Mouse (Mus musculus) hindbrain, embryonic 15.5 days (tissue): Measurements from ENCODE around the gene Slc35f5. TPM values are rescaled to one million over a fixed set of nuclear protein-coding genes. Genes with fewer than 3 reads are reported as not detected.
"Not testable (repeated sequence)": the region's sequence is repeated elsewhere in the genome, so short reads cannot be mapped to it uniquely, and the experiment has no call there.

Experiments
- ATAC-seq: fragments of 200-750 bp; cut with Nextera tagmentation; 2 replicates; pipeline ENCODE4 v1.8.0; 2017; ENCODE audit warnings: low read depth, moderate number of reproducible peaks, moderate TSS enrichment; ENCODE audit not compliant: low FRiP score
- H3K27ac ChIP-seq: fragments of 300-500 bp; sonication (generic); replicated peaks from 2 replicates; pipeline ENCODE4 v1.5.1; 2015; ENCODE audit warnings: mild to moderate bottlenecking, inconsistent platforms
- H3K27me3 ChIP-seq: fragments of 300-500 bp; sonication (generic); 2 replicates; pipeline ENCODE4 v1.6.1; 2015; ENCODE audit warnings: control low read depth, inconsistent platforms
- H3K36me3 ChIP-seq: fragments of 300-500 bp; sonication (generic); 2 replicates; pipeline ENCODE4 v1.6.1; 2015; ENCODE audit warnings: control low read depth, inconsistent platforms
- H3K4me1 ChIP-seq: fragments of 300-500 bp; sonication (generic); replicated peaks from 2 replicates; pipeline ENCODE4 v1.6.1; 2015; ENCODE audit warnings: control low read depth, inconsistent platforms
- H3K4me2 ChIP-seq: fragments of 300-500 bp; sonication (generic); 2 replicates; pipeline ENCODE4 v1.6.1; 2015; ENCODE audit warnings: moderate library complexity, mild to moderate bottlenecking, inconsistent platforms
- H3K4me3 ChIP-seq: fragments of 300-500 bp; sonication (generic); 2 replicates; pipeline ENCODE4 v1.5.1; 2015; ENCODE audit warnings: mild to moderate bottlenecking, inconsistent platforms
- H3K9ac ChIP-seq: fragments of 300-500 bp; sonication (generic); 2 replicates; pipeline ENCODE4 v1.6.1; 2015; ENCODE audit warnings: inconsistent platforms
- H3K9me3 ChIP-seq: fragments of 300-500 bp; sonication (generic); 2 replicates; pipeline ENCODE4 v1.6.1; 2016; ENCODE audit warnings: control low read depth, inconsistent platforms
- WGBS: fragments of 180-500 bp; shearing (Covaris S2); methylation state at CpG from one replicate; pipeline ENCODE4 v1.1.7; 2015; 5-methylcytosine and 5-hydroxymethylcytosine counted together
- polyA plus RNA-seq: library from polyadenylated mRNA; unstranded; fragments of >200 nt; fragmentation: Nextera tagmentation; extraction: Ambion mirVana; gene quantifications from 2 replicates; pipeline ENCODE4 v1.2.1, GENCODE M21; 2015

The Slc35f5 gene
- polyA plus RNA-seq, result 34.8 and 35.8 TPM in 2 replicates

DNA sequence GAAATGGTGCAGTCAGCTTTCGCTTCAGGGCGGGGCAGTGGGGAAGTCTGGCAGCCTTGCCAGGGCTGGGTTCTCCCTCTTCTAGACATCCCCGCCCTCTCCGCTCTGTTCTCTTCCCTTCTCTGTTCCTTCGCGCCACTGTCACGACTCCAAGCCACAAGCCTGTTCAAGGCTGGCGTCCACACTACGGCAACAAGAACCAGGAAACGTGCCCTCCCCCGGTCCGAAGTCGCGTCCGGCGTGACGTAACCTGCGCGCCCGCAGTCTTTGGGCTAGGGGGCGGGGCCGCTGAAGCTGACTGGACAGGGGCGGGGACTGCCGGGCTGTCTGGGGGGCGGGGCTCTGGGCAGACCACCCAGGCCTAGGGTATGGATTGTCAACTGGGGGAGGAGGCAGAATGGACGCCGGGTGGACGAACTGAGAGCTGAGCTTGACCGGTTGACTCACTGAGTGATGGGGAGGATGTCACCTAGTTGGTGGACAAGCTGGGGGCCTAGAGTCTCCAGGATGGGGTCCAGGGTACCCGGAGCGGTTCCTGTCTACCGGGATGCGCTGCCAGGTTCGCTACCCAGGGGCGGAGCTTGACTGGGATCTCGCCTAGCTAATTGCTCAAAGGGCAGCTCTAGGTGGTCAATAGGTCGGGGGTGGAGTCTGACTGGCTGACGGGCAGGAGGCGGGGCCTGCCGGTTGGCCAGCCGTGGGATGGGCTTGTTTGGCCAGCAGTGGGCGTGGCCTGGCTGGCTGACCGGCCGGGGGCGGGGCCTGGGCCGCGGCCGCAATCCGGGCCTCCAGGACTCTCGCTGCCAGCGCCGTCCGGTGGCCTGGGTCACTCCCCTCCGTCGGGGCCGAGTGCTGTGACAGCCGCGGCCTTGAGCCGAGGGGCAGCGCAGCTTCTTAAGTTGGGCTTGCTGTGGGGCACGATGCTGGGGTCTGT lies at the start of gene Slc35f5:
Gene Slc35f5 (plus strand): TSS at position 337 of the 934 bp plus-strand sequence.
- H3K36me3 ChIP-seq, result no peaks in the 10 kb centered on the region
- H3K27ac ChIP-seq, result peak within 1 kb of the TSS; percentile 97
- H3K4me3 ChIP-seq, result peak within 1 kb of the TSS; percentile 92
- ATAC-seq, result peak; percentile 97
- H3K9me3 ChIP-seq, result no peaks in the 10 kb centered on the region
- H3K9ac ChIP-seq, result peak within 1 kb of the TSS; percentile 92
- H3K4me1 ChIP-seq, result peaks cover 19% of the 10 kb centered on the region
- H3K4me2 ChIP-seq, result peak within 1 kb of the TSS; percentile 69
- no peaks in the 10 kb centered on the region for H3K27me3 ChIP-seq
- WGBS, result under 1% methylated on average over 60 of the region's 61 CpGs

DNA sequence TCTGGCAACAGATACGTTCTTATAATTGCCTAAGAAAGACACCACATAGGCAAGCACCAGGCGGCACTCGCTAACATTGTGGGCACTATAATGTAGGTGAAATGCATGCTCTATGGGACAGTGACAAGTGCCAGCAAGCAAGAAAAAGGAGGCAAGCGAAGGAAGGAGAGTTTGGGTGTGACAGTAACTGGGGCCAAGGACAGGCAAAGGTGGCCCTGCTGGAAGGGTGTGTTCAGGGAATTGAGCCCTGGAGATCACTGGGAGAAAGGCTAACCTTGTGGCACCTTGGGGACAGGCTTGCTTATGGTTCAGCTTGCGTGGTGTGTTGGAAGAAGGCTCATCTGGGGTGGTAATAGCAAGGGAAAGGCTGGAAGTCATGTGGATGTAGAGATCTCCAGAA lies 45.7 kb upstream of the Slc35f5 start:
- WGBS, result 84% methylated on average over 5 of the region's 5 CpGs
- Histone ChIP-seq H3K4me1 (no peaks in the 10 kb centered on the region), H3K27me3 (no peaks in the 10 kb centered on the region), H3K9me3 (no peaks in the 10 kb centered on the region), H3K27ac (no peak overlapping the region), H3K4me2 (no peak overlapping the region), H3K9ac (no peak overlapping the region), H3K4me3 (no peak overlapping the region), H3K36me3 (no peaks in the 10 kb centered on the region)
- ATAC-seq, result no peak

DNA sequence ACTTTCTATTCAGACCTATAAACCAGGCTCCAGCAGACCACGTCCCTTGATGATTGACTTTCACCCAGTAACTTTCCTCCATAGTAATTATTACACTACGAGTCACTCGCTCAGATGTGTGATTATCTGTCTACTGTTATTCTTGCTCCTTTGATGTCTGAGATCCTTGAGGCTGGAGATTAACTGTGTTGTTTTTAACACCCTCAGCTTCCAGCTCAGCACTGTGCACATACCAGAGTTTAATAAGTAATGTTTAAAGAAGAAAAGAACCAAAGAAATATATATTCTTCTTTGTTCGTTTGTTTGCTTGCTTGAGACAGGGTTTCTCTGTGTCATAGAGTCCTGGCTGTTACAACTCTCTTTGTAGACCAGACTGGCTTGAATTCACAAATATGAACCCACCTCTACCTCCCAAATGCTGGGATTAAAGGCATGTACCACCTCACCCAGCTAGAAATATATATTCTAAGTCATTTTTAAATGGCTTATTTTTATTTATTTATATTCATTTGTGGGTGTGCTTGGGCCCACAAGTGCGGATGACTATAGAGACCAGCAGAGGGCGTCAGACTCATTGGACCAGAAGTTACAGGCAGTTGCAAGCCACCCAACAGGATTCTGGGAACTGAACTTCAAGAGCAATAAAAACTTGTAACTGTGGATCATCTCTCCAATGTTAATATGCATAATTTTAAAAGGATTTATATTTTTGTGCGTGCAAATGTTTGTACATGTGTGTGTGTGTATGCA lies 43.3 kb upstream of the Slc35f5 start:
- no peak overlapping the region for H3K9ac ChIP-seq
- no peaks in the 10 kb centered on the region for H3K4me1 ChIP-seq
- no peak overlapping the region for H3K4me2 ChIP-seq
- WGBS, result 74% methylated on average over 7 of the region's 7 CpGs
- H3K27me3 ChIP-seq, result no peaks in the 10 kb centered on the region
- no peak overlapping the region for H3K27ac ChIP-seq
- H3K36me3 ChIP-seq, result no peaks in the 10 kb centered on the region
- no peaks in the 10 kb centered on the region for H3K9me3 ChIP-seq
- ATAC-seq, result no peak
- no peak overlapping the region for H3K4me3 ChIP-seq

DNA sequence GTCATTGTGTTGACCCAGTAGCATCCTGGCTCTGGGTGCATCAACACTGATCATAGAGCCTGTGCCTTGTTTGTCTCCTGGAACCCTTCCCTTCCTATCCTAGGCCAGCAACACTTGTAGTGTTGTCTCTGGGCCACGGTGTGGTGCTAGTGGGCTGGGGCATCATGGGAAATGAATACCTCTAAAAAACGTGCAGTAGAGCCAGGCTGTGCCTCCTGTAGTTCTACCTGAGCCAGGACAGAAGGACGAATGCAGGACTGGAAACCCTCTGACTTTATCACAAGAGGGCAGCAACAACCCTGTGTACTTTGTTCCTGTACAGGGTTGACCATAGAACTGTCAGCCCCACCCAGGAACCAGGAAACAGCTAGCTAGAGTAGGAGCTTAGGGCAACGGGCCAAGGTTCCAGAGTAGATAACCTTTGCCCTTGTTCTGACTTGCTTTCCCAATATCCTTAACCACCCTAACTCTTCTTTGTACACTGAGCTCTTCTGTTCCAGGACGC lies 41.2 kb upstream of the Slc35f5 start:
- no peaks in the 10 kb centered on the region for H3K4me1 ChIP-seq
- no peak overlapping the region for H3K4me2 ChIP-seq
- ATAC-seq, result no peak
- H3K27me3 ChIP-seq, result no peaks in the 10 kb centered on the region
- H3K9ac ChIP-seq, result no peak overlapping the region
- H3K27ac ChIP-seq, result no peak overlapping the region
- 66% methylated on average over 5 of the region's 5 CpGs for WGBS
- no peaks in the 10 kb centered on the region for H3K9me3 ChIP-seq
- H3K36me3 ChIP-seq, result no peaks in the 10 kb centered on the region
- no peak overlapping the region for H3K4me3 ChIP-seq

DNA sequence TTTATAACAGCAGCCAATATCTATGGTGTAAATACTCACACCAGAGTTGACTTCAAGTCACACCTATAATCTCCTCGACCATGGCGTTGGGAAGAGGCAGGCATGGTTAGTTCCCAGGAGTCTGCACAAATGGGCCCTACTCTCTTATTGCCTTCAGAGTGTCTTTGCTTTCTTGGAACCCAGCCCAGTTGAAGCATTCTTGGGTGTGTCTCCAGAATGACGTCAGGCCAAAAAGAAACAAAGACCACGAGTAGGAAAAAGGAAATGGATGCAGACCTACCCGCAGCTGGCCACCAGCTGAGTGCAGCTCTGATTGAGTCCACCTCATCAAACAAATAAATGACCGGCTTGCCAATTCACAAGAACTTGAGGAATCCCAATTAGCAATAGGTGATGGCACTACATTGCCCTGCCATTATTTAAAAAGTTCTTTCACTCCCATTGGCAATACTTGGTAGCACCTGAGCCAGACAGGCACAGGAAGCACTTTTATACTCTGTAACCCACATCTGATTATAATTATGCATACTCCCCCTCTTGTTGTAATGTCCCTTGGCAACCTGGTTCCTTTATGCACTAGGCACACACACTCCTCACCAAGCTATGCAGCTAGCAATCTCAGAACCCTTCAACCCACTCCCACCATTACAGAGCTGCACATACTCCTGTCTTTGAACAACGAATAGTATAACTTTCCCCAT lies 34.3 kb upstream of the Slc35f5 start:
- Histone ChIP-seq H3K36me3 (no peaks in the 10 kb centered on the region), H3K27ac (no peak overlapping the region), H3K27me3 (no peaks in the 10 kb centered on the region), H3K4me2 (no peak overlapping the region), H3K4me1 (no peaks in the 10 kb centered on the region), H3K4me3 (no peak overlapping the region), H3K9me3 (no peaks in the 10 kb centered on the region), H3K9ac (no peak overlapping the region)
- no peak for ATAC-seq
- WGBS, result 67% methylated on average over 7 of the region's 7 CpGs

DNA sequence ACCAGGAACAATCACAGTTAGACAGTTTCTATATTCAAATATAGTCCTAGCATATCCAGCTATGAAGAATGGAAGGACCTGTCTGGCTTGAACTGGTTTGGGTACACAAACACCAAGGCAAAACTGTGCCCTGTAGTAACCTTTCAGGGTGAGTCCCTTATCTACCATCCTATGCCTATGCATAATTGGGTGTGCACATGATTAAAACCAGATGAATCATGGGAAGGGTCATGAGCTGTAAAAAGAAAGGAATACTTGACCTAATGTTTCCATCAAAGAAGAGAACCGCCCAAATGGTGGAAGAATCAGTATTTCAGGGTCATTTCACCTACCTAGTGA lies 33.8 kb upstream of the Slc35f5 start:
- no peak for ATAC-seq
- H3K27me3 ChIP-seq, result no peaks in the 10 kb centered on the region
- no peak overlapping the region for H3K27ac ChIP-seq
- no peak overlapping the region for H3K4me2 ChIP-seq
- no peaks in the 10 kb centered on the region for H3K36me3 ChIP-seq
- WGBS, result 95% methylated on average over 1 of the region's 1 CpGs
- H3K4me1 ChIP-seq, result no peaks in the 10 kb centered on the region
- no peak overlapping the region for H3K4me3 ChIP-seq
- H3K9ac ChIP-seq, result no peak overlapping the region
- H3K9me3 ChIP-seq, result no peaks in the 10 kb centered on the region

DNA sequence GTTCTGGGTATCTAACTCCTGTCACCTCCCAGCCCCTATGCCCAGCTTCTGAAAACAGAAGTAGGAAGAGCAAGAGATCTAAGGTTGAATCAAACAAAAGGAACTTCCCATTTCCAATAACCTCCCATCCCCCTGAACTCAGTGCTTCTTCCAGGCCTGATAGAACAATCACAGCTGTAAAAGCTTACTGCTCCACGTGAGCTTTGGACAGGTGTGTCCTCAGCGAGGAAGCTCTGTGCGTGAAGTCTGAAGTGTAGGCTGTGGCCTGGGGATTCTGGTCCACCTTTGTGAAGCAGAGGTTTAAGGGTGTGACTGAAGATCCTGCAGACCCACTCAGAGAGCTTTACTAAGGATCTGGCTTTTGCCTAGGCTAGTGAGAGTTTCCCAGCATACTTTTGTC lies 33.0 kb upstream of the Slc35f5 start:
- WGBS, result 83% methylated on average over 3 of the region's 3 CpGs
- Histone ChIP-seq H3K27me3 (no peaks in the 10 kb centered on the region), H3K9ac (no peak overlapping the region), H3K4me2 (no peak overlapping the region), H3K4me3 (no peak overlapping the region), H3K27ac (no peak overlapping the region), H3K4me1 (no peaks in the 10 kb centered on the region), H3K36me3 (no peaks in the 10 kb centered on the region), H3K9me3 (no peaks in the 10 kb centered on the region)
- no peak for ATAC-seq

DNA sequence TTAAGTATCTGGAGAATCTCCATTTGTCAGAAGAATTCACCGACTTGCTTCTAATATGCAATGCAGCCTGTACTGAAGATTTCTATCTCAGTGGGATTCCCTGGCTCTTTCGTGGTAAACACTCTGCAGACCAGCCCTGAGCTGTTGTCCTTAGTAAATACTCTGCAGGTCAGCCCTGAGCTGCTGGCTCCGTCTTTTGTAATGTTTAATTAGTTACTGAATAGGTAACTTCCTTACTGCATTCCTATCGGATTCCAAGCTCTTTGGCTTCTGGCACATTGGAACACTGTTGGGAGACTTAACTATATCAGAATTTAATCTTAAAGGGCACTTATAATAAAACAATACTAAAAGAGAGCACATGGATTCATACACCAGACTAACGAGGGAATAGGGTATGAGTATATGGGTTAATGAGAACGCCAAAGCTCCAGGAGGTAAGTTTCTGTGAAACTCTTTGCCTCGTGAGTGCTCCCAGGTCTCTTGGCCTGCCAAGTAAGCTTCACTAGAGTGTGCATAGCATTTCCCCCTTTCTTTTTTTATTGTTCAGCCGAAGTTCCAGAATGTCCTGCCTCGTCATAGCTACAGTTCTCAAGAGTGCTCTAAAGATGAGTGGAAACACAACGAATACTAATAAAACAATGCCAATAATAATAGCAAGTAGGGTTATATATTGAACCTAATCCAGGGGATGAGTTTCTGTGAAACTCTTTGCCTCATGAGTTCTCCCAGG lies 27.0 kb upstream of the Slc35f5 start:
- H3K9ac ChIP-seq, H3K4me1 ChIP-seq, H3K27me3 ChIP-seq, H3K9me3 ChIP-seq, H3K4me3 ChIP-seq, H3K4me2 ChIP-seq, ATAC-seq, H3K27ac ChIP-seq, H3K36me3 ChIP-seq: not testable (repeated sequence)
- WGBS, result 76% methylated on average over 10 of the region's 10 CpGs

DNA sequence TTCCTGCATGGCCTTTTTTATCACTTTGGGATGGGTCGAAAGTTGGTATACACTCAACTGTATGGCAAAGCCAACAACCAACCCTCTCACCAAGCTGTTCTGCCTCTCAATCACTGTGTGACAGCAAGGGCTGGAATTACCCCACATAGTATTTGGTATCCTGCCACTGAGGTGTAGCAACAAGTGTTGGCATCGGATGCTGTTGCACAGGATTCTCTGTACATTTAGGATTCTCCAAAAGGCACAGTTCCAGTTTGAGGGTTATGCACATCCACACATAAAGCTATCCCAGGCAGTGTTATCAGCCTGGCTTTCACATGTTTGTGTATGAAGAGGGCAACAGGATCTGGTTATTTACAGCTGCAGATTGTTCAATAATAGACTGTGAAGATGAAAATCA lies 23.3 kb upstream of the Slc35f5 start:
- H3K9me3 ChIP-seq, result no peaks in the 10 kb centered on the region

DNA sequence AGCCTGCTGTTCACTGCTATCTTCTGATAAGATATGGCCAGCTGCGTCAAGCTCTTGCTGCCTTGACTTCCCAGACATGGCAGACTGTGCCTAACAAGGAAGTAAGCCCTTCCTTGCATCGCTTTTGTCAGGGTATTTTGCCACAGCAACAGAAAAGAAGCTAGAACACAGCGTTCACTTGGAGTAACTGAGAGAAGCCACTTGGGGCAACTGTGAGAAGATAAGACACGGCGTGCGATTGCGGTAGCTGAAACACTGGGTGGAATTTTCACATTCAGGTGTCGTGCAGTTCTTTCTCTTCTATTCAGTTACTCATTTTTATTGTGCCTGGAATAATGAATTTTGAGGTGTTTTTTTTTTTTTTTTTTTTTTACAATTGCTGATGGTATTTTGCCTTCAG lies 22.6 kb upstream of the Slc35f5 start:
- no peaks in the 10 kb centered on the region for H3K27me3 ChIP-seq
- 87% methylated on average over 8 of the region's 8 CpGs for WGBS
- H3K4me3 ChIP-seq, result no peak overlapping the region

More for the DNA sequence above, 23.3 kb upstream of the Slc35f5 start:
- Histone ChIP-seq H3K9ac (no peak overlapping the region), H3K4me1 (no peaks in the 10 kb centered on the region), H3K4me2 (no peak overlapping the region), H3K27ac (no peak overlapping the region), H3K27me3 (no peaks in the 10 kb centered on the region), H3K36me3 (no peaks in the 10 kb centered on the region), H3K4me3 (no peak overlapping the region)
- ATAC-seq, result no peak
- WGBS, result 93% methylated on average over 2 of the region's 2 CpGs

DNA sequence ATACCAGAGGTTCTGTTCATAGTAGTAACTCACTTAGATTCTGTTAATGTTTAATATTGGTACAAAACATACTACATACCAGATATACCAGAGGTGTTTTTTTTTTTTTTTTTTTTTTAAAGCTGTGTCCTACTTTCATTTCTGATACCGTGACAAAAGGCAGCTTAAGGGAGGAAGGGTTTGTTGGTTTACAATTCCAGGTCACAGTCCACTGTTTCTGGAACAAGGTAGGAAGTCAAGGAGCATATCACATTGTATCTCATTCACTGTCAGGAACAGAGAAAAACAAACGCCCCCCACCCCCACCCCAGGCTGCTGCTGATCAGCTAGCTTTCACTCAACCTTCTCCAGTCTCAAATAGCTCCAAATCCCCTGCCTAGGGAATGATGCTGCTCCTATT lies 21.1 kb upstream of the Slc35f5 start:
- Histone ChIP-seq H3K9me3 (no peaks in the 10 kb centered on the region), H3K4me1 (no peaks in the 10 kb centered on the region), H3K36me3 (no peaks in the 10 kb centered on the region), H3K4me3 (no peak overlapping the region), H3K27ac (no peak overlapping the region), H3K27me3 (no peaks in the 10 kb centered on the region), H3K9ac (no peak overlapping the region), H3K4me2 (no peak overlapping the region)
- no peak for ATAC-seq
- 66% methylated on average over 2 of the region's 2 CpGs for WGBS

More for the DNA sequence above, 22.6 kb upstream of the Slc35f5 start:
- Histone ChIP-seq H3K27ac (no peak overlapping the region), H3K9me3 (no peaks in the 10 kb centered on the region), H3K9ac (no peak overlapping the region), H3K4me1 (no peaks in the 10 kb centered on the region), H3K36me3 (no peaks in the 10 kb centered on the region), H3K4me2 (no peak overlapping the region)
- ATAC-seq, result no peak
